Mouse (Mus musculus): ENCODE data around the gene Atl3.

- no peak for TF ChIP-seq CTCF (IDR thresholded peaks at IDR 0.05; ENCODE audit: borderline replicate concordance, extremely low read depth, insufficient read depth, insufficient read length)
- peak; percentile 93 for TF ChIP-seq POLR2A (IDR thresholded peaks at IDR 0.05; ENCODE audit: borderline replicate concordance, extremely low read depth, insufficient read depth, insufficient read length, poor library complexity, severe bottlenecking)
Measured at GRCm38 (mm10) chr19:7482599-7483511, 11.0 kb upstream of the Atl3 start, which contains the start of gene Rtn3.

Measured in brain, embryonic 14.5 days (tissue).